14 mouse cellular contexts compared by ENCODE assay signal in the genomic region with DNA sequence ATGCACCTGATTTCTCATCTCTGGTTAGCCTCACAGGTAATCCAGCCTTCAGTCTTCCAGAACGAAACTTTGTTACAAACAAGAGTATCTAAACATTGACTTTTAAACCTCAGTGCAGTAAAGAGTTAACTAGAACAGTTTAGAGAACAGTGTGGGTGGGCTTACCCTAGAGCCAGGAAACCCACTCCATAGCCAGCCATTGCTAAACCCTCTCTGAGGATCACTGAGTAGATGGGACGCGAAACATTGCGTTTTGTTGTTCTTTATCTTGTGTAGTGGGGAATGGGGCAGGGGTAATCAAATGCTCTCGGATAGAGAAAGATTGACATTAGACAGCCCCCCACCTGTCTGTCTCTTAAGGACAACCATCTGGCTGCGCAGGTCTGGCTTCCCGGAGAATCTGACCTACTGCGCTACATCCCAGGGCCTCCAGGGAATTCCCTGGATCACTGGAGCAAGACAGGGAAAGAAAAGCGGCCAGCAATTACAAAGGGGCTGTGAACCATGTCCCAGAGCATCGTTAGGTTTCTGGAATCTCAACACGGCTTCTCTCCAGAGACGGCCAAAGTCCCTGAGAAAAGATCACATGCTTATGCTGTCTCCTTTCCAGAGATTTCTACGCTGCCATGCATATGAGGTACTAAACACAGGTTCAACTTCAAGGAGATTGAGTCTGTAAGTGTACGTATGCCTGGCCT.
DNase-seq lines count a peak whose midpoint lies in the region; ATAC-seq and TF ChIP-seq lines count a peak whose summit lies in the region.
"Had no signal": no experiment of that assay in that cellular context is flagged by ENCODE, and none has a peak within 500 bp of the region (broad histone marks: within the 10 kb centered on the region; RNA-seq: fewer than 3 reads in every experiment).

No protein-coding gene starts in this region.

- no peaks in the 10 kb centered on the region for H3K27me3 ChIP-seq in midbrain, embryonic 14.5 days (ENCODE audit: control insufficient read depth, insufficient read depth, low read length)
- H3K27me3 ChIP-seq in midbrain, embryonic 11.5 days (ENCODE audit: control insufficient read depth, insufficient read depth, low read length): no peaks in the 10 kb centered on the region
- H3K27me3 ChIP-seq in kidney, postnatal 0 days (ENCODE audit: insufficient read depth, low read length): no peaks in the 10 kb centered on the region
- no peaks in the 10 kb centered on the region for H3K27me3 ChIP-seq in liver, postnatal 0 days (ENCODE audit: insufficient read depth, low read length)
- H3K27me3 ChIP-seq: heart, embryonic 12.5 days; intestine, embryonic 15.5 days; liver, embryonic 15.5 days had no signal

- no peak for ATAC-seq in midbrain, embryonic 14.5 days (ENCODE audit: low FRiP score, low TSS enrichment)
- ATAC-seq in midbrain, embryonic 11.5 days (ENCODE audit: low FRiP score): no peak
- ATAC-seq in kidney, postnatal 0 days (replicated peaks; ENCODE audit: low FRiP score, low read depth): peak; percentile 92
- ATAC-seq in liver, postnatal 0 days: no peak
- ATAC-seq: intestine, embryonic 15.5 days had no signal

- no peak overlapping the region for H3K27ac ChIP-seq in midbrain, embryonic 14.5 days (replicated peaks; ENCODE audit: low read depth, low read length)
- H3K27ac ChIP-seq in midbrain, embryonic 11.5 days (ENCODE audit: low read depth, low read length): no peak overlapping the region
- peak overlapping the region; percentile 70 for H3K27ac ChIP-seq in kidney, postnatal 0 days
- no peak overlapping the region for H3K27ac ChIP-seq in liver, postnatal 0 days (ENCODE audit: low read depth)
- H3K27ac ChIP-seq: intestine, embryonic 15.5 days; liver, embryonic 15.5 days had no signal

- TF ChIP-seq CTCF in kidney, postnatal 0 days (IDR thresholded peaks at IDR 0.05; ENCODE audit: low read depth): peak; percentile 16; the same call in 1 of the 2 replicates
- TF ChIP-seq CTCF in liver, postnatal 0 days (IDR thresholded peaks at IDR 0.05; ENCODE audit: low read depth): no peak

- intact Hi-C loops in gastrocnemius, postnatal 36 days (cut with DNase I): no loop called here

- peak; percentile 16 for DNase-seq in adrenal gland, postnatal 14 days
- DNase-seq in adrenal gland, adult 2 months: no peak
- peak; percentile 40 for DNase-seq in midbrain, embryonic 14.5 days
- DNase-seq in midbrain, embryonic 11.5 days (ENCODE audit: low spot score, missing footprints): no peak
- DNase-seq in kidney, postnatal 0 days (ENCODE audit: low spot score): peak; percentile 85
- no peak for DNase-seq in liver, postnatal 0 days
- DNase-seq in gastrocnemius, postnatal 36 days: no peak
- DNase-seq in urinary bladder, postnatal 25 days (ENCODE audit: low spot score): no peak
- DNase-seq: cerebellum, adult 11 months; right cerebral cortex, postnatal 4 days had no signal

- H3K9ac ChIP-seq in midbrain, embryonic 14.5 days (replicated peaks; ENCODE audit: low read length): no peak overlapping the region
- H3K9ac ChIP-seq in midbrain, embryonic 11.5 days (ENCODE audit: low read length): no peak overlapping the region
- no peak overlapping the region for H3K9ac ChIP-seq in kidney, postnatal 0 days (ENCODE audit: low read depth, low read length)
- no peak overlapping the region for H3K9ac ChIP-seq in liver, postnatal 0 days (replicated peaks)
- H3K9ac ChIP-seq: heart, embryonic 12.5 days; intestine, embryonic 15.5 days; liver, embryonic 15.5 days had no signal

- H3K4me3 ChIP-seq in midbrain, embryonic 14.5 days (replicated peaks; ENCODE audit: low read depth, low read length): no peak overlapping the region
- H3K4me3 ChIP-seq in midbrain, embryonic 11.5 days (ENCODE audit: low read depth, low read length): no peak overlapping the region
- no peak overlapping the region for H3K4me3 ChIP-seq in kidney, postnatal 0 days (replicated peaks; ENCODE audit: low read depth, low read length)
- no peak overlapping the region for H3K4me3 ChIP-seq in liver, postnatal 0 days (ENCODE audit: low read depth, low read length)
- H3K4me3 ChIP-seq: heart, embryonic 12.5 days; intestine, embryonic 15.5 days; liver, embryonic 15.5 days had no signal

- no peaks in the 10 kb centered on the region for H3K36me3 ChIP-seq in midbrain, embryonic 14.5 days (ENCODE audit: control insufficient read depth, insufficient read depth, low read length)
- no peaks in the 10 kb centered on the region for H3K36me3 ChIP-seq in midbrain, embryonic 11.5 days (ENCODE audit: control insufficient read depth, insufficient read depth, low read length)
- no peaks in the 10 kb centered on the region for H3K36me3 ChIP-seq in kidney, postnatal 0 days (ENCODE audit: insufficient read depth, low read length)
- no peaks in the 10 kb centered on the region for H3K36me3 ChIP-seq in liver, postnatal 0 days (replicated peaks; ENCODE audit: insufficient read depth, low read length)
- H3K36me3 ChIP-seq: G1E; heart, embryonic 12.5 days; intestine, embryonic 15.5 days; liver, embryonic 15.5 days had no signal

- no peak for TF ChIP-seq EP300 in liver, postnatal 0 days (IDR thresholded peaks at IDR 0.05; ENCODE audit: low read depth)

- H3K4me1 ChIP-seq in midbrain, embryonic 14.5 days (ENCODE audit: control insufficient read depth, insufficient read depth, low read length): peaks cover 4% of the 10 kb centered on the region
- no peaks in the 10 kb centered on the region for H3K4me1 ChIP-seq in midbrain, embryonic 11.5 days (ENCODE audit: control insufficient read depth, insufficient read depth, low read length)
- H3K4me1 ChIP-seq in kidney, postnatal 0 days (replicated peaks; ENCODE audit: insufficient read depth, low read length): no peaks in the 10 kb centered on the region
- H3K4me1 ChIP-seq in liver, postnatal 0 days (ENCODE audit: insufficient read depth): no peaks in the 10 kb centered on the region
- H3K4me1 ChIP-seq: liver, embryonic 15.5 days had no signal

- 21% methylated on average over 14 of the region's 14 CpGs for WGBS in midbrain, embryonic 14.5 days
- WGBS in midbrain, embryonic 11.5 days: 32% methylated on average over 14 of the region's 14 CpGs
- 30% methylated on average over 14 of the region's 14 CpGs for WGBS in kidney, postnatal 0 days
- WGBS in liver, postnatal 0 days (ENCODE audit: insufficient replicate concordance): 73% methylated on average over 14 of the region's 14 CpGs

- no peaks in the 10 kb centered on the region for H3K9me3 ChIP-seq in midbrain, embryonic 14.5 days (ENCODE audit: control insufficient read depth, low read length)
- H3K9me3 ChIP-seq in midbrain, embryonic 11.5 days (ENCODE audit: control insufficient read depth, low read length): no peaks in the 10 kb centered on the region
- no peaks in the 10 kb centered on the region for H3K9me3 ChIP-seq in kidney, postnatal 0 days (replicated peaks; ENCODE audit: low read length)
- H3K9me3 ChIP-seq in liver, postnatal 0 days (ENCODE audit: low read length): no peaks in the 10 kb centered on the region
- H3K9me3 ChIP-seq: G1E; heart, embryonic 12.5 days; intestine, embryonic 15.5 days; liver, embryonic 15.5 days had no signal

- H3K4me2 ChIP-seq in midbrain, embryonic 14.5 days (ENCODE audit: low read length): peak overlapping the region; percentile 18; the same call in 1 of the 2 replicates
- H3K4me2 ChIP-seq in midbrain, embryonic 11.5 days: no peak overlapping the region
- peak overlapping the region; percentile 21; the same call in 1 of the 2 replicates for H3K4me2 ChIP-seq in kidney, postnatal 0 days (ENCODE audit: low read length)
- no peak overlapping the region for H3K4me2 ChIP-seq in liver, postnatal 0 days (ENCODE audit: low read depth, low read length)
- H3K4me2 ChIP-seq: heart, embryonic 12.5 days; intestine, embryonic 15.5 days; liver, embryonic 15.5 days had no signal

Comparison
In these comparisons a context has a peak if more than half of its experiments do, and no peak if none do; other contexts are left out.
1. DNase-seq: peak in adrenal gland, postnatal 14 days (single experiment), midbrain, embryonic 14.5 days (single experiment) and kidney, postnatal 0 days (single experiment); none in adrenal gland, adult 2 months (single experiment), midbrain, embryonic 11.5 days (single experiment), liver, postnatal 0 days (single experiment), gastrocnemius, postnatal 36 days (0 of 2) and urinary bladder, postnatal 25 days (single experiment).
2. H3K4me2 ChIP-seq: peak in midbrain, embryonic 14.5 days (single experiment) and kidney, postnatal 0 days (single experiment); none in midbrain, embryonic 11.5 days (single experiment) and liver, postnatal 0 days (single experiment).